Mouse (Mus musculus) lung, adult 2 months (tissue): ENCODE results near the gene Mfrp.

ENCODE experiments used
- CTCF ChIP-seq: fragments of 200-500 bp; IDR thresholded peaks from 2 replicates; pipeline ENCODE4 v1.5.1; 2011; ENCODE audit warnings: mild to moderate bottlenecking, low read length, control low read depth; ENCODE audit not compliant: insufficient read depth
- POLR2A ChIP-seq: fragments of 200-500 bp; IDR thresholded peaks from 2 replicates; pipeline ENCODE4 v1.6.1; 2011; ENCODE audit warnings: low read depth, mild to moderate bottlenecking, control low read depth, low read length, borderline replicate concordance; ENCODE audit errors: extremely low read depth

DNA sequence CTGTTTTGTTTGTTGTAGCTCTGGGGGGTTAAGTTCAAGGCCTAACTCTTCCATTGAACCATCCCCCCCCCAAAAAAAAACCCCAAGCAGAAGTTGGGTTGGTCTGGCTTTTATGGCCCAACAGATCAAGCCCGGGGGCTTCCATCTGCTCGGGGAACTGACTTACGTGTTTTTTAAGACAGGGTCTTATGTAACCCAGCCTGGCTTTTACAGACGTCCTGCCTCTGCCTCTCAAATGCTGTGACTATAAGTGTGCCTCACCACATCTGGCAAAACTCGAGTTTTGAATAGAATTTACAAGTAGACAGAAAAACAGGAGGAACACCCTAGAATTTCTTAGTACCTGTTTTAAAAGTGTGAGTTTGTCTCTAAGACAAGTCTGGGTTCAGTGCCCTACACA lies 19.9 kb upstream of the Mfrp start:
- TF ChIP-seq CTCF, result no peak
- no peak for TF ChIP-seq POLR2A
